Mouse (Mus musculus): ENCODE measurements at regions not wholly inside any gene's neighbourhood (a gene's known extent, or its start where the extent isn't known, plus 50 kb on each side); places are given as distances from the start of the nearest gene placed in this dataset.

GRCm38 (mm10) chr9:50395543-50395942 lies 50.8 kb upstream of the Rpl10-ps3 start:
- Histone ChIP-seq H3K27me3 (ENCODE audit: control insufficient read depth, insufficient read depth, low read length) (no peaks in the 10 kb centered on the region), H3K4me1 (ENCODE audit: control insufficient read depth, insufficient read depth, low read length) (no peaks in the 10 kb centered on the region), H3K4me3 (replicated peaks; ENCODE audit: low read depth, low read length) (no peak overlapping the region), H3K27ac (replicated peaks; ENCODE audit: low read depth, low read length) (no peak overlapping the region), H3K4me2 (ENCODE audit: low read length) (no peak overlapping the region), H3K9me3 (ENCODE audit: control insufficient read depth, low read length) (no peaks in the 10 kb centered on the region), H3K9ac (replicated peaks; ENCODE audit: low read length) (no peak overlapping the region), H3K36me3 (ENCODE audit: control insufficient read depth, insufficient read depth, low read length) (no peaks in the 10 kb centered on the region)
- WGBS: 95% methylated on average over 3 of the region's 3 CpGs
- ATAC-seq (ENCODE audit: low FRiP score, low TSS enrichment) (no peak), DNase-seq (no peak)

DNA sequence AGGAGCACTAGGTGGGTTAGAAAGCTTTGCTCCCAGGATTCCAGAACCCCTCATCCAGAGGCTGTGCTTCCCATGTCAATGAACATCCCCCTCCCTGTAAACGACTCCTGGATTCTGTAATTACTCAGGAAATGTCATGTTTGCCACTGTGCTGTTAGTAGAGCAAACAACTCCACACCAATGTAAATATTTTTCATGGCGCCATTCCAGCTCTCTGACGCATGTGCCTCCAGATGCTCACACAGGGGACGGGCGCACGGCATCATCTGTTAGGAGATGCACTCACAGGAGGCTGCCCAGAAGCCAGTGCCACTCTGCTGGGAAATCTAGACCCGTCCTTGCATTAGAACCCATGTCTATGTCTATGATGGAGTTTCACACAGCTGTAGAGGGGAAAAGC lies 51.3 kb upstream of the Rpl10-ps3 start:
- H3K36me3 ChIP-seq (ENCODE audit: control insufficient read depth, insufficient read depth, low read length): no peaks in the 10 kb centered on the region
- no peak overlapping the region for H3K27ac ChIP-seq (replicated peaks; ENCODE audit: low read depth, low read length)
- no peaks in the 10 kb centered on the region for H3K9me3 ChIP-seq (ENCODE audit: control insufficient read depth, low read length)
- no peak overlapping the region for H3K4me2 ChIP-seq (ENCODE audit: low read length)
- no peak overlapping the region for H3K9ac ChIP-seq (replicated peaks; ENCODE audit: low read length)
- 90% methylated on average over 7 of the region's 7 CpGs for WGBS
- ATAC-seq (ENCODE audit: low FRiP score, low TSS enrichment): no peak
- DNase-seq: no peak
- H3K4me3 ChIP-seq (replicated peaks; ENCODE audit: low read depth, low read length): no peak overlapping the region
- no peaks in the 10 kb centered on the region for H3K4me1 ChIP-seq (ENCODE audit: control insufficient read depth, insufficient read depth, low read length)
- no peaks in the 10 kb centered on the region for H3K27me3 ChIP-seq (ENCODE audit: control insufficient read depth, insufficient read depth, low read length)

DNA sequence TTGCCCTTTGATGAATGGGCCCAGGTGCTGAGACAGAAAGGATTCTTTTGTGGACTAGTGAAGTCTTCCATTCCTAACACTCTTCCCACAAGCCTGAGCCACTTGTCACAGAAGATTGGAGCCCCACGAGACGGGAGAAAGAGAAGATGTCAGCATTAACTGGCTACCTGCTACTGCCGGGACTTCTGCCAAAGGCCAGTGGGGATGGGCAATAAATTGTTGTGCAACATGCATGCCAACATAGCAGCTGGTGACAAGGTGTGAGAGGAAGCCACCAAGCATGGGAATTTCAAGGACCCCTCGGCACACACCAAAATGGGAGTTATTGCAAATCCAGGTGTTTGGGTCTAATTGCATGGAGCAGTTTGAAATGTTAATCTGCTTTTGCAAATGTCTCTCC lies 63.6 kb upstream of the Rpl10-ps3 start:
- no peak for ATAC-seq (ENCODE audit: low FRiP score, low TSS enrichment)
- no peaks in the 10 kb centered on the region for H3K9me3 ChIP-seq (ENCODE audit: control insufficient read depth, low read length)
- no peak overlapping the region for H3K4me2 ChIP-seq (ENCODE audit: low read length)
- H3K27me3 ChIP-seq (ENCODE audit: control insufficient read depth, insufficient read depth, low read length): no peaks in the 10 kb centered on the region
- H3K4me3 ChIP-seq (replicated peaks; ENCODE audit: low read depth, low read length): no peak overlapping the region
- no peak overlapping the region for H3K27ac ChIP-seq (replicated peaks; ENCODE audit: low read depth, low read length)
- H3K9ac ChIP-seq (replicated peaks; ENCODE audit: low read length): no peak overlapping the region
- WGBS: 86% methylated on average over 4 of the region's 4 CpGs
- H3K4me1 ChIP-seq (ENCODE audit: control insufficient read depth, insufficient read depth, low read length): no peaks in the 10 kb centered on the region
- no peaks in the 10 kb centered on the region for H3K36me3 ChIP-seq (ENCODE audit: control insufficient read depth, insufficient read depth, low read length)
- DNase-seq: no peak

DNA sequence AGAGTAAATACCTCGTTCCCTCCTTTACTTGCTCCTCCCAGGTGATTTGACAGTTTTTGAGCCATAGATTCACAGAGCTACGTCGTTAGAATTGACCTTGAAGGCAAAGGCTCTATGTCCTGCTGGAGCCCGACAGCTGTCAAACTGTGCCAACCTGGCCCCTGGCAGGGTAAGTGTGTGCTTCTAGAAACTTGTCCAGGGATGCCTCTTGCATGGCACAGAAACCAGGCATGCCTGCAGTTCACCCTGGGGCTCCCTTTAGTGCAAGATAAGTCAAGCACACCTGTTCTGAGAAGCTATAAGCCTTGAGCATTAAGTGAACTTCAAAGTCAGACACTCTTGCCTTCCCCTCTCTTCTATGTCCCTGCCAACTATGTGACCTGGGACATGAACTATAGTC lies 64.1 kb upstream of the Rpl10-ps3 start:
- ATAC-seq (ENCODE audit: low FRiP score, low TSS enrichment) (no peak), DNase-seq (no peak)
- 71% methylated on average over 4 of the region's 4 CpGs for WGBS
- Histone ChIP-seq H3K4me1 (ENCODE audit: control insufficient read depth, insufficient read depth, low read length) (no peaks in the 10 kb centered on the region), H3K36me3 (ENCODE audit: control insufficient read depth, insufficient read depth, low read length) (no peaks in the 10 kb centered on the region), H3K4me2 (ENCODE audit: low read length) (no peak overlapping the region), H3K9me3 (ENCODE audit: control insufficient read depth, low read length) (no peaks in the 10 kb centered on the region), H3K27me3 (ENCODE audit: control insufficient read depth, insufficient read depth, low read length) (no peaks in the 10 kb centered on the region), H3K27ac (replicated peaks; ENCODE audit: low read depth, low read length) (no peak overlapping the region), H3K4me3 (replicated peaks; ENCODE audit: low read depth, low read length) (no peak overlapping the region), H3K9ac (replicated peaks; ENCODE audit: low read length) (no peak overlapping the region)

- H3K36me3 ChIP-seq (ENCODE audit: control insufficient read depth, insufficient read depth, low read length): no peaks in the 10 kb centered on the region
- H3K27ac ChIP-seq (replicated peaks; ENCODE audit: low read depth, low read length): no peak overlapping the region
- H3K9ac ChIP-seq (replicated peaks; ENCODE audit: low read length): no peak overlapping the region
- WGBS: 73% methylated on average over 8 of the region's 8 CpGs
- H3K27me3 ChIP-seq (ENCODE audit: control insufficient read depth, insufficient read depth, low read length): no peaks in the 10 kb centered on the region
- H3K4me3 ChIP-seq (replicated peaks; ENCODE audit: low read depth, low read length): no peak overlapping the region
- ATAC-seq (ENCODE audit: low FRiP score, low TSS enrichment) (no peak), DNase-seq (no peak)
- no peak overlapping the region for H3K4me2 ChIP-seq (ENCODE audit: low read length)
- H3K9me3 ChIP-seq (ENCODE audit: control insufficient read depth, low read length): no peaks in the 10 kb centered on the region
- no peaks in the 10 kb centered on the region for H3K4me1 ChIP-seq (ENCODE audit: control insufficient read depth, insufficient read depth, low read length)
Measured at GRCm38 (mm10) chr9:50412986-50413385, 68.2 kb upstream of the Rpl10-ps3 start.

DNA sequence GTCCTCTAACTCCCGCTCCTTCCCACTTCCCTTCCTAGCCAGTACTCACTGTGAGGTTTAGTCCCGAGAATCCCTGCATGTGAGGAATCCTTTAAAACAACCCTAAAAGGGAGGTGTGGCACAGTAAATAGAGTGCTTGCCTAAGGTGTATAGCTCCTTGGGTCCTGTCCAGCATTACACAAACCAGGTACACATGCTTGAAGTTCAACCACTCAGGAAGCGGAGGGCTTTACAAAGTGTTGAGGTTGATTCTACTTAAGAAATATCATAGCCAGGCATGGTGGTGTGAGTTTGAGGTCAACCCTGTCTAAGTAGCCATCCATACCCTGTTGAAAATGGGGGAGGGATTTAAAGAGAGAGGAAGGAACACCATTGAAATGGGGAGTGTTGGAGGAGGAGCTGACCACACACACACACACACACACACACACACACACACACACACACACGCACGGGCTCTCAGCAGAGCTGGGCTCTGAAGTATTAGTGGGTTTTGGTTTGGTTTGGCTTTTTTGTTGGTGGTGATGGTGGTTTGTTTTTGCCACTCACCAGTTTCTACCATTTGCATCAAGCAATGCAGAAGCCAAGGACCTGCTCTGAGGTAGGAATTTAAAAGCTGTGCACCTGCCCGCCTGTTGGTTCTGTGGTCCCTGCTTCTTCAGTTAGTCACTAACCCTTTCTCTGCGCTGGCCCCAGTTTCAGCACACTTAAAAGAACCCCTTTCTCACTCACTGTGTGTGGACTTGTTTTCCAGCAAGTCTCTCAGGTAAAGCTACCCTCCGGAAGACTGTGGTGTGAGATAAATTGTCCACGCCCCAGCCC lies 69.0 kb upstream of the Rpl10-ps3 start:
- 91% methylated on average over 9 of the region's 9 CpGs for WGBS
- Histone ChIP-seq H3K9me3 (ENCODE audit: control insufficient read depth, low read length) (no peaks in the 10 kb centered on the region), H3K9ac (replicated peaks; ENCODE audit: low read length) (no peak overlapping the region), H3K4me1 (ENCODE audit: control insufficient read depth, insufficient read depth, low read length) (no peaks in the 10 kb centered on the region), H3K27me3 (ENCODE audit: control insufficient read depth, insufficient read depth, low read length) (no peaks in the 10 kb centered on the region), H3K4me3 (replicated peaks; ENCODE audit: low read depth, low read length) (no peak overlapping the region), H3K4me2 (ENCODE audit: low read length) (no peak overlapping the region), H3K36me3 (ENCODE audit: control insufficient read depth, insufficient read depth, low read length) (no peaks in the 10 kb centered on the region), H3K27ac (replicated peaks; ENCODE audit: low read depth, low read length) (no peak overlapping the region)
- no peak for ATAC-seq (ENCODE audit: low FRiP score, low TSS enrichment)
- no peak for DNase-seq

GRCm38 (mm10) chr9:50414796-50415340 lies 70.1 kb upstream of the Rpl10-ps3 start:
- Histone ChIP-seq H3K4me2 (ENCODE audit: low read length) (no peak overlapping the region), H3K27me3 (ENCODE audit: control insufficient read depth, insufficient read depth, low read length) (no peaks in the 10 kb centered on the region), H3K9ac (replicated peaks; ENCODE audit: low read length) (no peak overlapping the region), H3K4me1 (ENCODE audit: control insufficient read depth, insufficient read depth, low read length) (no peaks in the 10 kb centered on the region), H3K4me3 (replicated peaks; ENCODE audit: low read depth, low read length) (no peak overlapping the region), H3K27ac (replicated peaks; ENCODE audit: low read depth, low read length) (no peak overlapping the region), H3K36me3 (ENCODE audit: control insufficient read depth, insufficient read depth, low read length) (no peaks in the 10 kb centered on the region), H3K9me3 (ENCODE audit: control insufficient read depth, low read length) (no peaks in the 10 kb centered on the region)
- WGBS: 50% methylated on average over 6 of the region's 6 CpGs
- DNase-seq: peak; percentile 47
- no peak for ATAC-seq (ENCODE audit: low FRiP score, low TSS enrichment)

GRCm38 (mm10) chr9:50416677-50417076 lies 71.9 kb upstream of the Rpl10-ps3 start:
- no peaks in the 10 kb centered on the region for H3K9me3 ChIP-seq (ENCODE audit: control insufficient read depth, low read length)
- H3K27ac ChIP-seq (replicated peaks; ENCODE audit: low read depth, low read length): no peak overlapping the region
- H3K27me3 ChIP-seq (ENCODE audit: control insufficient read depth, insufficient read depth, low read length): no peaks in the 10 kb centered on the region
- DNase-seq (no peak), ATAC-seq (ENCODE audit: low FRiP score, low TSS enrichment) (no peak)
- H3K4me1 ChIP-seq (ENCODE audit: control insufficient read depth, insufficient read depth, low read length): no peaks in the 10 kb centered on the region
- H3K36me3 ChIP-seq (ENCODE audit: control insufficient read depth, insufficient read depth, low read length): no peaks in the 10 kb centered on the region
- WGBS: 87% methylated on average over 3 of the region's 3 CpGs
- H3K9ac ChIP-seq (replicated peaks; ENCODE audit: low read length): no peak overlapping the region
- no peak overlapping the region for H3K4me3 ChIP-seq (replicated peaks; ENCODE audit: low read depth, low read length)
- no peak overlapping the region for H3K4me2 ChIP-seq (ENCODE audit: low read length)

DNA sequence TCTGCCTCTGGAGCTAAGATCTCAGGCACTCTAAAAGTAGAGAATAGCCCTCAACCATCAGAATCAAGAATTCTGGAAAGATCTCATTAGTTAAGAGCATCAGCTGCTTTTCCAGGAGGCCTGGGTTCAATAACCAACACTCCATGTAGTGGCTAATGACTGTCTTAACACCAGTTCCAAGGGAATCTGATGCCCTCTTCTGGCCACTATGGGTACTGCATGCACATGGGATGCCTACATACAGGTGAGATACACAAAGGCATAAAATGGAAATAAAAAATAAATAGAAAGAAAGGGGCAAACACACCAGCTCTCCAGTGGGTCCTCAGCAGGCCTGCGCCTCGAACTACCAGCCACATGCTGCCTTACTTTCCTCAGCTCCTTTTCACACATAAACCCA lies 73.3 kb upstream of the Plet1 start:
- no peak overlapping the region for H3K9ac ChIP-seq (replicated peaks; ENCODE audit: low read length)
- no peaks in the 10 kb centered on the region for H3K27me3 ChIP-seq (ENCODE audit: control insufficient read depth, insufficient read depth, low read length)
- no peak for DNase-seq
- no peaks in the 10 kb centered on the region for H3K4me1 ChIP-seq (ENCODE audit: control insufficient read depth, insufficient read depth, low read length)
- no peak overlapping the region for H3K4me3 ChIP-seq (replicated peaks; ENCODE audit: low read depth, low read length)
- no peak overlapping the region for H3K27ac ChIP-seq (replicated peaks; ENCODE audit: low read depth, low read length)
- 94% methylated on average over 2 of the region's 2 CpGs for WGBS
- H3K9me3 ChIP-seq (ENCODE audit: control insufficient read depth, low read length): no peaks in the 10 kb centered on the region
- no peak for ATAC-seq (ENCODE audit: low FRiP score, low TSS enrichment)
- H3K36me3 ChIP-seq (ENCODE audit: control insufficient read depth, insufficient read depth, low read length): no peaks in the 10 kb centered on the region
- H3K4me2 ChIP-seq (ENCODE audit: low read length): no peak overlapping the region
